Mouse (Mus musculus): ENCODE results near the gene Serpinb6a.

DNA sequence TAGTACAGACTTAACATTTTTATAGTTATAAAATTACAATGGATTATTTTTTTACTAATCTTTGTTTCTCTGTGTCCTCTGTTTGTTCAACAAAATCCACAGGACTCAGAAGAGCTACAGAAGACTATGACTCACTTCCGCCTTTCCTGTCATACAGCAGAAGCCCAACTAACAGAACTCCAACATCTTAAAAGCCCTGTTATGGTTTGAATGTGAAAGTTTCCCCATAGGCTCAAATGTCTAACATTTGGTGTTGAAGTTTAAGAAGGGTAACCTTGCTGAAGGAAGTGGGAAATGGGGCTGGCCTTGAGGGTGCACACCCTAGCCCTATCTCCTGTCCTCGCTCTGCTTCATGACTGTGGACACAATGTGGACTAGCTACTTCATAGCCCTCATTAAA, 42.8 kb downstream of the Serpinb6a start:
- no peak for TF ChIP-seq CTCF (IDR thresholded peaks at IDR 0.05; ENCODE audit: borderline replicate concordance, insufficient read depth, low read length)
- TF ChIP-seq POLR2A (IDR thresholded peaks at IDR 0.05; ENCODE audit: low read depth, low read length), result no peak

Measured in embryonic fibroblast, embryonic 13.5 days (primary cell).